Mouse (Mus musculus): ENCODE data around the gene Csnk1e. TPM values are rescaled to one million over a fixed set of nuclear protein-coding genes. Genes with fewer than 3 reads are reported as not detected.
A peak's percentile ranks its signal among the peaks of the same experiment; 100 is the strongest.

Gene Csnk1e
- polyA plus RNA-seq, 1 experiment from 2014 or later: 7.5 TPM

DNA sequence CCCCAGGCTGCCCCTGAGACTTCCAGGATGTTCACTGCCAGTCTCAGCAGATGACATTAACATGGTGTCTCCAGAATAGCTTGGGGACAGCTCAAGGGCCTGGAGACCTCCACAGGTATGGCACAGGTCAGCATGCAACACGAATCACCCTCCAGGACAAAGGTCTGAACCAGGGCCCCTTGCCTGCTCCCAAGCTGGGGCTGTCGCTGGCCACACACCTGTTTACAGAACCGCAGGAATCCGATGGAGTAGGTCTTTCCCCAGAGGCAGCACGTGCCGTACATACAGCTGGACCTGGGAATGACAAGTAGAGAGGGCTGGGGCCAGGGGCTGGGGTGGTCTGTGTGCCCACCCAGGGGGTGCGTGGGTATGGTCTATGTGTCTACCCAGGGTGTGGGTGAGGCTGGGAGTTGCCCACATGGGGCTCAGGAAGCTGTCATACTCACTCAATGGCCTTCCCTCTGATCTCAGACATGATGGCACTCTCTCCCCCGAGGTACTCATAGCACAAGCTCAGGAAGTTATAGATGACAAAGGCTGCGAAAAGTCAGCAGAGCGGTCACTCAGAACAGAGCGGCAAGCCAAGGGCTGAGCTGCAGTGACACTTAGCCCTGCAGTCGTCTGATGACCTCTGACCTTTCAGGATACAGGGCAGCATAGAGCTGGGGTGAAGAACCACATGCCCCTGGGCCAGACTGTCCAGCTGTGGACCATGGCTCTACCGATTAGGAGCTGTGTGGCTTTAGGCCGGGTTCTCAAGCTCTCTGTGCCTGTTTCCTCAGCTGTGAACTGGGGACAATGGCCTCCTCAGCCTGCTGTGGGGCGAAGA is 85.7 kb downstream of the Csnk1e start:
- Histone ChIP-seq H3K27ac (ENCODE audit: low read depth) (0 out of 2 replicates have a peak overlapping the region, but pooled peaks have one; percentile 48), H3K9me3 (ENCODE audit: low read length) (no peaks in the 10 kb centered on the region), H3K9ac (replicated peaks) (no peak overlapping the region), H3K36me3 (replicated peaks; ENCODE audit: insufficient read depth, low read length) (peaks cover 9% of the 10 kb centered on the region; the same call in 1 of the 2 replicates), H3K4me1 (ENCODE audit: insufficient read depth) (peaks cover 23% of the 10 kb centered on the region), H3K4me2 (ENCODE audit: low read depth, low read length) (no peak overlapping the region), H3K27me3 (ENCODE audit: insufficient read depth, low read length) (no peaks in the 10 kb centered on the region), H3K4me3 (ENCODE audit: low read depth, low read length) (no peak overlapping the region)
- TF ChIP-seq CTCF (IDR thresholded peaks at IDR 0.05; ENCODE audit: low read depth): no peak
- TF ChIP-seq EP300 (IDR thresholded peaks at IDR 0.05; ENCODE audit: low read depth): no peak
- 65% methylated on average over 15 of the region's 15 CpGs for WGBS (ENCODE audit: insufficient replicate concordance)
- DNase-seq (no peak), ATAC-seq (peak; percentile 35)

DNA sequence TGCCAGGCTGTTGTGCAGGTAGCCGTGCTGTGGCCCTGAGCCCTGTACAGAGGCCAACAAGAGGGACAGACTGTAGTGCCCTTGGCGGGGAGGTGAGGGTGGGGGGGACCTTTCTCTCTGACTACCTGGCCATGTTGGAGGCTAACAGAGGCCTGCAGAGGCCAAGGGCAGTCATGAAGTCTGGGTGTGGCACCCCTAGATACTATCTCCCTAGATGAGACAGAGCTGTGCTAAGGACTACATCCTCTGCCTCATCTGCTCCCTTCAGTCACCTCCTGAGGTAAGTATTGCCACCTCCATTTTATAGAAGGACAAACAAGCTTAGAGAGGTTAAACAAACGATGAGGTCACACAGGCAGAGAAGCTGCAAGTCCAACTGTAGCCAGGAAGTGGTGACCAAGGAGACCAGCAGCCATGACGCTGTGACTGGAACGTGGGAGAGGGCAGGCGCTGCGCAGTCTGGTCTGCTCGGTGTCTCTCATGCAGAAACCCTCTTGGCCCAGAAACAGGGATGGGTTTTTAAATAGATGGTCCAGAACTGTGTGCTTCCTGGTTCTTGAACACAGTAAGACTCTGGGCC is 86.4 kb downstream of the Csnk1e start:
- Histone ChIP-seq H3K4me2 (ENCODE audit: low read depth, low read length) (no peak overlapping the region), H3K9ac (replicated peaks) (peak overlapping the region; percentile 30; the same call in 1 of the 2 replicates), H3K9me3 (ENCODE audit: low read length) (no peaks in the 10 kb centered on the region), H3K27me3 (ENCODE audit: insufficient read depth, low read length) (no peaks in the 10 kb centered on the region), H3K4me3 (ENCODE audit: low read depth, low read length) (no peak overlapping the region), H3K27ac (ENCODE audit: low read depth) (peak overlapping the region; percentile 62), H3K4me1 (ENCODE audit: insufficient read depth) (peaks cover 23% of the 10 kb centered on the region), H3K36me3 (replicated peaks; ENCODE audit: insufficient read depth, low read length) (peaks cover 12% of the 10 kb centered on the region; the same call in 1 of the 2 replicates)
- no peak for TF ChIP-seq CTCF (IDR thresholded peaks at IDR 0.05; ENCODE audit: low read depth)
- no peak for TF ChIP-seq EP300 (IDR thresholded peaks at IDR 0.05; ENCODE audit: low read depth)
- WGBS (ENCODE audit: insufficient replicate concordance): 72% methylated on average over 8 of the region's 8 CpGs
- no peak for DNase-seq
- peak; percentile 78 for ATAC-seq

DNA sequence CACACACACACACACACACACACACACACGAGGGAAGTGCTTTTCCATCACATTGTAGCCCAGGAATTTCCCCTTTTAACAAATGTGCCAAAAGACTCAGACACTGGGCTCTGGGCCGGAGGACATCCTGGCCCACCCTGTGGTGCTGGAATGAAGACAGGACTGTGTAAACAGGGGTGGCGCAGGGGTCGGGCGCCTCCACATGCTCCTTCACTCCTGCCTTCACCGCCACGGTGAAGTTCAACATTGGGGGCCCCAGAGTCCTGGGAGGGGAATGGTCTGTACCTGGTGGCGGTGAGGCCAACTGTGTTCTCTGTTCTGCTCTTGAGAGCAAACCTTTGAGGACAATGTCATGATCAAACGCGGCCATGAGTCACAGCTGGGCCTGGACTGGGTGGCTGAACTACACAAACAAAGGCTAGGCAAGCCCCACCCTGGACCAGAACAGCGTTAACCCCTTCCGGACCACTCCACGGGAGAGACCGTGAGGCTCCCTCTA is 87.0 kb downstream of the Csnk1e start:
- no peaks in the 10 kb centered on the region for H3K27me3 ChIP-seq (ENCODE audit: insufficient read depth, low read length)
- no peak for TF ChIP-seq EP300 (IDR thresholded peaks at IDR 0.05; ENCODE audit: low read depth)
- TF ChIP-seq CTCF (IDR thresholded peaks at IDR 0.05; ENCODE audit: low read depth): no peak
- ATAC-seq (peak; percentile 87), DNase-seq (peak; percentile 60)
- peaks cover 12% of the 10 kb centered on the region for H3K36me3 ChIP-seq (replicated peaks; ENCODE audit: insufficient read depth, low read length)
- H3K9me3 ChIP-seq (ENCODE audit: low read length): no peaks in the 10 kb centered on the region
- H3K4me2 ChIP-seq (ENCODE audit: low read depth, low read length): no peak overlapping the region
- H3K4me3 ChIP-seq (ENCODE audit: low read depth, low read length): no peak overlapping the region
- H3K9ac ChIP-seq (replicated peaks): 0 out of 2 replicates have a peak overlapping the region, but pooled peaks have one; percentile 30
- peaks cover 23% of the 10 kb centered on the region for H3K4me1 ChIP-seq (ENCODE audit: insufficient read depth)
- peak overlapping the region; percentile 64 for H3K27ac ChIP-seq (ENCODE audit: low read depth)
- WGBS (ENCODE audit: insufficient replicate concordance): 56% methylated on average over 14 of the region's 14 CpGs

MicroRNAs within 50 kb of the gene (microRNA counts, 519-probe panel; counts per million panel counts)
- microRNA mmu-miR-1943: not detected

Small RNA genes within 50 kb of the gene (microRNA-seq; reads per million reads assigned to microRNA genes)
- gene Gm44302 (not detected), gene Mir1943 (not detected)

Other genes starting within 250 kb of the Csnk1e start
- 11.5 and 12.2 TPM in 2 replicates for gene Pick1, start 226.4 kb downstream of the Csnk1e start, polyA plus RNA-seq (2015; fragmentation: Nextera tagmentation; extraction: Ambion mirVana)
- 0.08 TPM in 2 replicates for gene Gm49486, start 226.2 kb downstream of the Csnk1e start, polyA plus RNA-seq (2015; fragmentation: Nextera tagmentation; extraction: Ambion mirVana)
- gene Slc16a8, start 200.8 kb downstream of the Csnk1e start, polyA plus RNA-seq (2015; fragmentation: Nextera tagmentation; extraction: Ambion mirVana): not detected in 2 replicates
- gene Baiap2l2, start 170.0 kb downstream of the Csnk1e start, polyA plus RNA-seq (2015; fragmentation: Nextera tagmentation; extraction: Ambion mirVana): 1.2 and 2.1 TPM in 2 replicates
- gene Pla2g6, start 127.2 kb downstream of the Csnk1e start, polyA plus RNA-seq (2015; fragmentation: Nextera tagmentation; extraction: Ambion mirVana): 18.5 and 18.8 TPM in 2 replicates
- 0.94 and 1.1 TPM in 2 replicates for gene Maff, start 108.9 kb downstream of the Csnk1e start, polyA plus RNA-seq (2015; fragmentation: Nextera tagmentation; extraction: Ambion mirVana)
- gene Tmem184b, start 52.0 kb downstream of the Csnk1e start, polyA plus RNA-seq (2015; fragmentation: Nextera tagmentation; extraction: Ambion mirVana): 6.6 and 8.4 TPM in 2 replicates
- not detected in 2 replicates for gene Kcnj4, start 49.7 kb upstream of the Csnk1e start, polyA plus RNA-seq (2015; fragmentation: Nextera tagmentation; extraction: Ambion mirVana)
- gene Kdelr3, start 60.8 kb upstream of the Csnk1e start, polyA plus RNA-seq (2015; fragmentation: Nextera tagmentation; extraction: Ambion mirVana): 3.4 and 3.5 TPM in 2 replicates
- 9.3 and 9.7 TPM in 2 replicates for gene Ddx17, start 91.2 kb upstream of the Csnk1e start, polyA plus RNA-seq (2015; fragmentation: Nextera tagmentation; extraction: Ambion mirVana)
- gene Dmc1, start 149.5 kb upstream of the Csnk1e start, polyA plus RNA-seq (2015; fragmentation: Nextera tagmentation; extraction: Ambion mirVana): 0.15 and 0.25 TPM in 2 replicates
- gene Fam227a, start 203.4 kb upstream of the Csnk1e start, polyA plus RNA-seq (2015; fragmentation: Nextera tagmentation; extraction: Ambion mirVana): 0.13 and 0.18 TPM in 2 replicates
- 8.5 and 8.8 TPM in 2 replicates for gene Cby1, start 203.6 kb upstream of the Csnk1e start, polyA plus RNA-seq (2015; fragmentation: Nextera tagmentation; extraction: Ambion mirVana)
- 123 and 126 TPM in 2 replicates for gene Tomm22, start 215.3 kb upstream of the Csnk1e start, polyA plus RNA-seq (2015; fragmentation: Nextera tagmentation; extraction: Ambion mirVana)
- gene Josd1, start 232.4 kb upstream of the Csnk1e start, polyA plus RNA-seq (2015; fragmentation: Nextera tagmentation; extraction: Ambion mirVana): 13.3 and 13.9 TPM in 2 replicates
- gene Gtpbp1, start 235.3 kb upstream of the Csnk1e start, polyA plus RNA-seq (2015; fragmentation: Nextera tagmentation; extraction: Ambion mirVana): 14.8 and 16.8 TPM in 2 replicates